Mouse (Mus musculus) forebrain, embryonic 15.5 days (tissue): ENCODE measurements around the gene Syne2. TPM values are rescaled to one million over a fixed set of nuclear protein-coding genes. Genes with fewer than 3 reads are reported as not detected.
A peak's percentile ranks its signal among the peaks of the same experiment; 100 is the strongest.

Experiments
- ATAC-seq: fragments of 200-750 bp; cut with Nextera tagmentation; replicated peaks from 2 replicates; pipeline ENCODE4 v1.8.0; 2017; ENCODE audit warnings: mild to moderate bottlenecking, moderate TSS enrichment, moderate library complexity
- H3K27ac ChIP-seq: fragments of 300-500 bp; sonication (generic); replicated peaks from 2 replicates; pipeline ENCODE4 v1.5.1; 2015; ENCODE audit warnings: mild to moderate bottlenecking, inconsistent platforms
- H3K27me3 ChIP-seq: fragments of 300-500 bp; sonication (generic); 2 replicates; pipeline ENCODE4 v1.6.1; 2015; ENCODE audit warnings: inconsistent platforms
- H3K36me3 ChIP-seq: fragments of 300-500 bp; sonication (generic); 2 replicates; pipeline ENCODE4 v1.6.1; 2015; ENCODE audit warnings: mild to moderate bottlenecking, inconsistent platforms
- H3K4me1 ChIP-seq: fragments of 300-500 bp; sonication (generic); 2 replicates; pipeline ENCODE4 v1.6.1; 2015; ENCODE audit warnings: inconsistent platforms
- H3K4me2 ChIP-seq: fragments of 300-500 bp; sonication (generic); replicated peaks from 2 replicates; pipeline ENCODE4 v1.6.1; 2015; ENCODE audit warnings: mild to moderate bottlenecking, inconsistent platforms
- H3K4me3 ChIP-seq: fragments of 300-500 bp; sonication (generic); 2 replicates; pipeline ENCODE4 v1.5.1; 2015; ENCODE audit warnings: mild to moderate bottlenecking, inconsistent platforms
- H3K9ac ChIP-seq: fragments of 300-500 bp; sonication (generic); replicated peaks from 2 replicates; pipeline ENCODE4 v1.6.1; 2015; ENCODE audit warnings: mild to moderate bottlenecking, inconsistent platforms
- H3K9me3 ChIP-seq: fragments of 300-500 bp; sonication (generic); 2 replicates; pipeline ENCODE4 v1.6.1; 2016; ENCODE audit warnings: inconsistent platforms
- WGBS: fragments of 180-500 bp; shearing (Covaris S2); methylation state at CpG from one replicate; pipeline ENCODE4 v1.1.7; 2015; ENCODE audit warnings: mixed read lengths; 5-methylcytosine and 5-hydroxymethylcytosine counted together
- polyA plus RNA-seq: library from polyadenylated mRNA; unstranded; fragments of >200 nt; fragmentation: Nextera tagmentation; extraction: Ambion mirVana; gene quantifications from 2 replicates; pipeline ENCODE4 v1.2.1, GENCODE M21; 2015

Gene Syne2
- polyA plus RNA-seq, 1 experiment from 2014 or later: 116 TPM

DNA sequence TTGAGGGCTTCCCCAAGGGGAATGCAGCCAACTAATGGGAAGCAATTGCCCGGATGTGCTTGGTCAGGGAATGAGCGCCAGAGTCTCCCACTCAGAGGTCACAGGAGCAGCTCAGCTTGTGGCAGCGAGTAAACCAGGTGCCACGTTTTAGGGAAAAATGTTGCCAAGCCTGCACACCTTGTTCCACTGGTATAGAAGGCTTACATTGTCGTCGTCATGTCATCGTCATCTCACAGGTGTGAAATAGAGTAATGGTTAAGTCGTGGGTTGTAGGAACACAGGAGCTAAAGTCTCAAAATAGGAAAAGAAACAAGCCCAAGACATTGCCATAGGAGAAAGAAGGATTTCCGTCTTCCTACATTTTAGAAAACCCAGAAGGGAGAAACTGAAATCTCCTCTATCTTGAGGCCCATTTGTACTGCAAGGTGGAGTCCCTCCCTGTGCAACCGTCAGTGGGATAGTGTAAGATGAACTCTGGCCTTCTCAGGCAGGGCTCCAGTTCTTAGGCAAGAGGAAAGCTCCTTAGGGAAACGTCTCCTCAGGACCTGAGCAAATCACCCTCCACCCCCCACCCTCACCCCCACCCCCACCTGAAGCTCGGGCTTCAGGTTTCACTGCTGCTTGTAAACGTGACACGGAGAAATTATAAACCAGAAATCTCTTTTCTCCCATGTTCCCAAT, 263.1 kb downstream of the Syne2 start:
- ATAC-seq: peak; percentile 37; the same call in 1 of the 2 replicates
- Histone ChIP-seq H3K27ac (peak overlapping the region; percentile 85), H3K4me2 (peak overlapping the region; percentile 47), H3K9ac (peak overlapping the region; percentile 63), H3K9me3 (no peaks in the 10 kb centered on the region), H3K27me3 (no peaks in the 10 kb centered on the region), H3K36me3 (peaks cover 16% of the 10 kb centered on the region; the same call in 1 of the 2 replicates), H3K4me1 (peaks cover 19% of the 10 kb centered on the region; the same call in 1 of the 2 replicates), H3K4me3 (peak overlapping the region; percentile 42)
- 45% methylated on average over 14 of the region's 14 CpGs for WGBS

DNA sequence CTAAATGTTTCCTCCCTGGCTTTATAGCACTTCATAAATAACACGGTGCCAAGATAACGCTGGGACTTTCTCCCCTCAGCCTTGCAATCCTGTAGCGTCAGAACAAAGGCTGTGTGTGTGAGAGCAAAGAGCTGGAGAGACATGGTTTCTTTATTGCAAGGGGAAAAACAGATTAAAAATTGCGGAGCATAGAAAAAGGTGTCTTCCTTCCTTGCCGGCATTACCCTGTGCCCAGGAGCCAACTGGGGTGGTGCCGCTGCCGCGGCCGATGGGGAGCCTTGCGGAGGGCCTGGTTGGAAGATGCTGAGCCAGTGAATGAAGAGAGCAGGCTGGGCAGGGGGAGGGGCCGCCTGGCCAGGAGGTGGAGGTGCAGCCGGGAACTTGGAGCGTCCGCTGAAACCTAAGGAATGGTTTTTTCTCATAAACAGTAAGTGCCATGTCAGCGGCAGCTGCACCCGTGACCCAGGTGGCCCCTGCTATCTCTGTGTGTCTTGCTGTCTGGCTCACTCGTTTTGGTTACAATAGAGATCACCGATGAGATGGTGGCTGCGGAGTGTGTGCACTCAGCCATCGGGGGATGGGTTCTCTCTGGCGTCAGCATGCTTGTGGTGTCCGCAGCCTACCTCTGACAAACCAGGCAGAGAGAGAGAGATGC, 263.8 kb downstream of the Syne2 start:
- Histone ChIP-seq H3K4me1 (peaks cover 19% of the 10 kb centered on the region; the same call in 1 of the 2 replicates), H3K4me3 (peak overlapping the region; percentile 42), H3K4me2 (peak overlapping the region; percentile 47), H3K27ac (peak overlapping the region; percentile 85), H3K9ac (peak overlapping the region; percentile 63), H3K36me3 (peaks cover 16% of the 10 kb centered on the region; the same call in 1 of the 2 replicates), H3K27me3 (no peaks in the 10 kb centered on the region), H3K9me3 (no peaks in the 10 kb centered on the region)
- peak; percentile 96 for ATAC-seq
- 6% methylated on average over 22 of the region's 22 CpGs for WGBS

DNA sequence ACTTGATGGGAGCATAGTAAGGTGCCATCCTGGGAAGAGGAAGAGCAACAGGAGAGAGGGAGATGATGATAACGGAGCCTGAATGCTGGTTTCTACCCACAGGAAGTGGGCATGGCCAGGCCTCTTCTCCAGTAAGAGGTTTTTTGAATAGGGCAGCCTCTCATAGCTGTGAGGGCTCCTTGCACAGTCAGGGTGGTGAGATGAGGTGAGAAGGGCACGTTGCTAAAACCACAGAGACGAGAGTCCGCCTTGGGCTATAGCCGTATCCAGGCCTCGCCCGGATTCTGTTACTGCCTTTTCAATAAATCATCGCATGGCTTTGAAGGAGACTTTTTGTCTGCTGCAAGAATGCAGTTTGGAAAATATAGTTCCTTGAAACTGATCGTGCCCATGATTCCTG, 267.1 kb downstream of the Syne2 start:
- H3K27ac ChIP-seq: no peak overlapping the region
- H3K9me3 ChIP-seq: no peaks in the 10 kb centered on the region
- H3K36me3 ChIP-seq: peaks cover 13% of the 10 kb centered on the region; the same call in 1 of the 2 replicates
- ATAC-seq: no peak
- H3K9ac ChIP-seq: no peak overlapping the region
- peaks cover 19% of the 10 kb centered on the region; the same call in 1 of the 2 replicates for H3K4me1 ChIP-seq
- H3K4me2 ChIP-seq: no peak overlapping the region
- no peaks in the 10 kb centered on the region for H3K27me3 ChIP-seq
- 92% methylated on average over 9 of the region's 9 CpGs for WGBS
- H3K4me3 ChIP-seq: no peak overlapping the region

DNA sequence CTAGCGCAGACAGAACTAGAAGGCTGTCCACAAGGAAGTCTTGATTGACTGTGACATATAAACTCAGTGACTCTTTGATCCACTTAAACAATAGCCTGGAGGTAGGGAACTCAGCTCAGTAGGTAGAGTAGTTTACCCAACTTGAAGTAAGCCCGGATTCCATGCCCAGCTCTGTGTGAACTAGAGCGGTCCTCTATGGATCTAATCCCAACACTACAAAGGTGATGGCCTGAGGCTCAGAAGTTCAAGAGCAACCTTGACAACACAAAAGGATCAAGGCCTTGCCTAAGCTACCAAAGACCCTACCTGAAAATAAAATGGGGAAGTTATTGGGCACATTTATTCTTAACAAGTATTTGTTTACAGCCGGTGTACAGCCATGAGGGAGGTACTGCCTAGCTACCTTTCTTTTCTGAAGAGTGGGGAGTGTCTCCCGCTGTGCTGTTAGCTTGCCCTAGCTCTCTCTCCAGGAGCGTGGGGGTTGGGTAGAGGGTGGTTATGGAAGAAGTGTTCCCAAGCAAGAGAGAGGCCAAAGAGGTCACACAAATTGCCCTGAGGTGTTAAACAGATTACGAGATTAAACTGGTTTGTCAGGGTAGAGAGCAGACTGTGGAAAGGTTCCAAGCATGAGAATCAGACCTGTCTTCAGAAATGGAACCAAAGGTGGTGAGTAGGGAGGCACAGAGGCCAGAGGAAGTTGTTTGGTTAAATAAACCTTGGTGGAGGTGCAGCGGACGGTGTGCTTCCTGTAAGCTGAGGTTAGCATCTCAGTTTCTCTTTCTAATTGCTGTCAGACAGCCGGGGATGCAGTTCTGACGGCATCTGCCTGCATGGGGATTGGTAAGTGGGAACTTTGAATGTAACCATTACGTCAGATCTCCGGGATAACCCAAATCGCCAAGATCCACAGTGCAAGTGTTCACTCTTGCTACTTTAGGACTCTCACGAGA, 268.3 kb downstream of the Syne2 start:
- no peak overlapping the region for H3K4me2 ChIP-seq
- no peak for ATAC-seq
- peaks cover 22% of the 10 kb centered on the region; the same call in 1 of the 2 replicates for H3K36me3 ChIP-seq

DNA sequence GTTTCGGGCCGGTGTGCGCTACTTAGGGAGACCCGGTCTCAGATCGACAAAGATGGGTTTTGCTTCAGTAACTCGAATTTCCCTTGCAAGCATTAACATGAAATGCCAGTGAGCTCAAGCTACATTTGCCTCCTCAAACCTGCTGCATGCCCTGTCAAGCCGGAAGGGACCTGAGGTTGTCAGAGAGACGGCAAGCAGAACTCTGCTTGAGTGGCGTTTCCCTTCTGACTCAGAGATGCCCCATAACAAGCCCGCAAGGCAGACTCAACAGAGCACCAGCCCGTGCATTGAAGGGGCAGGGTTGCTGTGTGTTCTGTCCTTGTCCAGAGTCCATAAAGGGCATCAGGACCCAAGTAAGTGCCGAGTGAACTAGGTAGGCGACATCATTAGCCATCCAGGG, 269.1 kb downstream of the Syne2 start:
- 90% methylated on average over 13 of the region's 13 CpGs for WGBS
- no peak overlapping the region for H3K4me3 ChIP-seq
- H3K27me3 ChIP-seq: no peaks in the 10 kb centered on the region
- H3K9me3 ChIP-seq: no peaks in the 10 kb centered on the region
- no peak overlapping the region for H3K9ac ChIP-seq
- no peak overlapping the region for H3K27ac ChIP-seq
- H3K4me2 ChIP-seq: no peak overlapping the region
- peaks cover 24% of the 10 kb centered on the region; the same call in 1 of the 2 replicates for H3K36me3 ChIP-seq
- no peak for ATAC-seq
- H3K4me1 ChIP-seq: peaks cover 8% of the 10 kb centered on the region; the same call in 1 of the 2 replicates

More for the DNA sequence above, 268.3 kb downstream of the Syne2 start:
- H3K9me3 ChIP-seq: no peaks in the 10 kb centered on the region
- no peak overlapping the region for H3K4me3 ChIP-seq
- H3K4me1 ChIP-seq: peaks cover 13% of the 10 kb centered on the region; the same call in 1 of the 2 replicates
- 76% methylated on average over 15 of the region's 15 CpGs for WGBS
- no peak overlapping the region for H3K9ac ChIP-seq
- H3K27ac ChIP-seq: no peak overlapping the region
- no peaks in the 10 kb centered on the region for H3K27me3 ChIP-seq

DNA sequence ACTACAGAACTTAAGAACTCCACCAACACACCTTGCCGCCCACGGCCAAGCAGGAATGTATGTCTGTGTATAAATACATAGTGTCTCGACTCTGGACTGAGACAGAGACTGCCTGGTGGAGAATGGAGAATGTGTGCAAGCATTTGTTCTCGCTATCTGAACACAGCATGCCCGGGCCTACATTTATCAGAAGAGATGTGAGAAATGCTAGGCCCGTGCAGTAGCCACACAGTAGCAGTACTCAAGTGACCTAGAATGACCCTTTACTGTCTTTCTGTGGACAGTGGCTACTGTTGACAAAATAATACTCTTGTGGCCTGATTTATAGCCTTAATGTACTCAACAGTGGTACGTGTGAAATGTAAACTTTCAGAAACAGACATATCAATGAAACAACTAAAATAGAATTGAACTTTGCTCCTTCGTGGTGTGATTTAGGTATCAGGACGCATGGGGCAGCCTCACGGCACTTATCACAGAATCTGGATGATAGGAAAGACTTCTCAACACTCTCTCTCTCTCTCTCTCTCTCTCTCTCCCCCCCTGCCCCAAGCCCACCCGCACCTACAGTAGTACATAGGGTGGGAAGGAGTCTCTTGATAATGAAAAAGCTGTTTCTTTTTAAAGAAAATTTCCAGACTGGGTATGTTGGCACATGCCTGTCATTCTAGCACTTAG, 275.0 kb downstream of the Syne2 start:
- H3K4me3 ChIP-seq: no peak overlapping the region
- peaks cover 61% of the 10 kb centered on the region for H3K36me3 ChIP-seq
- H3K4me2 ChIP-seq: no peak overlapping the region
- no peak overlapping the region for H3K27ac ChIP-seq
- no peaks in the 10 kb centered on the region for H3K9me3 ChIP-seq
- no peaks in the 10 kb centered on the region for H3K27me3 ChIP-seq
- 96% methylated on average over 11 of the region's 11 CpGs for WGBS
- H3K9ac ChIP-seq: no peak overlapping the region
- ATAC-seq: no peak
- no peaks in the 10 kb centered on the region for H3K4me1 ChIP-seq

DNA sequence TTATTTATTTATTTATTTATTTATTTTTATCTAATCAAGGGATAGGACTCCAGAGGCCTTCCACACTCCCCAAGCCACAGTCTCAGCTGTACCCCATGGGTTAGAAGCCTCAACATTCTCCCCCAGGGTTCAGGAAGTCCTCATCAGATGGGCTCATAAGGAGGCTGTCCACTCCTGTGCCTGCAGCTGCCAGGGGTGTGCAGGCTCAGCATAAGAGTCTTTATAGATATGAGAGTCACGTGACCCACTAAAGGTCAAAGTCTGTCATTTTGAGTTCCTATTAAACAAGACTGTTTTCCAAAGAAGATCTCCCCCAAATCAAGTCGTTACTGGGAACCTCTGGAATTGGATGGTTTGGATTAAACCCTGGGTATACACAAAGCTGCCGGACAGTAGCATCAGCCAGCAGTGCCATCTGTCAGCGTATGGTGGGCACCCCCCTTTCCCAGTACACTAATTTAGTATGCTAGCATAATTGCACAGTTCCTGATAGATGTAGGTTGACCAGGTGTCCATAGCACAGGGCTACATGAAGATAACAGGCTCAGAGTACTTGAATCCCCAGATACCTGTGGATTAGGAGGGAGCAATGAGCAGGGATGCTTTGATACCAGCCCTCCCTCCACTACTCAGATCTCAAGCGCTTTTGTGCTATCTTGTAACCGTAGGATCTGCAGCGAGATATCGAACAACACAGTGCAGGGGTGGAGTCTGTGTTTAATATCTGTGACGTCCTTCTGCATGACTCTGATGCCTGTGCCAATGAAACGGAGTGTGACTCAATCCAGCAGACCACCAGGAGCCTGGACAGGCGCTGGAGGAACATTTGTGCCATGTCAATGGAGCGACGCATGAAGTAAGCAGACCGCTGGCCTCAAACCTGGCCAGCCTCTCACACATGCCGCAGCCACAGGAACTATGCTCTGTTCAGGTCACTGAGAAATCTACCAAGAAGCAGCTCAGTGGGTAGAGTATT, 276.0 kb downstream of the Syne2 start:
- Histone ChIP-seq H3K4me1 (no peaks in the 10 kb centered on the region), H3K9ac (no peak overlapping the region), H3K4me3 (no peak overlapping the region), H3K27me3 (no peaks in the 10 kb centered on the region), H3K27ac (no peak overlapping the region), H3K36me3 (peaks cover 64% of the 10 kb centered on the region), H3K9me3 (no peaks in the 10 kb centered on the region), H3K4me2 (no peak overlapping the region)
- ATAC-seq: no peak
- WGBS: 91% methylated on average over 15 of the region's 15 CpGs

DNA sequence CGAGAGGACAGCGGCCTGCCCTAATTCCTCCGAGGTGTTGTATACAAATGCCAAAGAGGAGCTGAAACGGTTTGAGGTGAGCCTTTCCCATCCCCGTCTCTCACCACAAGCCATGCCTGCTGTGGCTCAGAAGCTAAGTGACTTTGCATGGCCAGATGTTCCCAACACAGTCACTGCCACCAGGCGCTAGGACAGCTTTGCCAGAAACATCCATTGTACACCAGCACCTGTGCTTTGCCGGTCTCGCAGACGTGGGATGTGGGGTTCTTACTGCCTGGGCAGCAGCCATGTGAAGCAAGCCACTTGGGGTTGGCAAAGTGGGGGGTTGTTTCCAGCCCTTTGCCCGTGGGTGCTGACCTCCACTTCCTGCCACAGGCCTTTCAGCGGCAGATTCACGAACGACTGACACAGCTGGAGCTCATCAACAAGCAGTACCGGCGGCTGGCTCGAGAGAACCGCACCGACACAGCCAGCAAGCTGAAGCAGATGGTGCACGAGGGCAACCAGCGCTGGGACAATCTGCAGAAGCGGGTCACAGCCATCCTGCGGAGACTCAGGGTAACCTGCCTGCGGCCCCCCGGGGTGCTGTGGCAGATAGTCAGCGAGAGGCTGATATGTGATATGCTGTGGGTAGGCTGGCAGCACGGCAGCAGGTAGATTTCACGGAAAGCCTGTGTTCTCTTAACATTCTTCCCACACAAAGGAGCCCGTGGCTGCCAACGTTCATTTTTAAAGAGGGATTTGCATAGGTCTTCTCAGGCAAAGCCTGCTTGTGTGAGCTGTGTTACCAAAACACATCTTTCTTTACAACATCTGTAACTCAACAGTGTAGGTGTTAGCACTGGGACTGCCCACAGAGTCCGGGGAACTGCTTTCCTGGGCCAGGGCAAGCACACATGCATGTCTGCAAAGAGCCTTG, 277.4 kb downstream of the Syne2 start:
- H3K9me3 ChIP-seq: no peaks in the 10 kb centered on the region
- no peak overlapping the region for H3K4me2 ChIP-seq
- H3K4me1 ChIP-seq: no peaks in the 10 kb centered on the region
- WGBS: 83% methylated on average over 30 of the region's 30 CpGs
- ATAC-seq: no peak
- no peak overlapping the region for H3K27ac ChIP-seq
- peaks cover 77% of the 10 kb centered on the region for H3K36me3 ChIP-seq
- H3K9ac ChIP-seq: no peak overlapping the region
- no peaks in the 10 kb centered on the region for H3K27me3 ChIP-seq
- no peak overlapping the region for H3K4me3 ChIP-seq

DNA sequence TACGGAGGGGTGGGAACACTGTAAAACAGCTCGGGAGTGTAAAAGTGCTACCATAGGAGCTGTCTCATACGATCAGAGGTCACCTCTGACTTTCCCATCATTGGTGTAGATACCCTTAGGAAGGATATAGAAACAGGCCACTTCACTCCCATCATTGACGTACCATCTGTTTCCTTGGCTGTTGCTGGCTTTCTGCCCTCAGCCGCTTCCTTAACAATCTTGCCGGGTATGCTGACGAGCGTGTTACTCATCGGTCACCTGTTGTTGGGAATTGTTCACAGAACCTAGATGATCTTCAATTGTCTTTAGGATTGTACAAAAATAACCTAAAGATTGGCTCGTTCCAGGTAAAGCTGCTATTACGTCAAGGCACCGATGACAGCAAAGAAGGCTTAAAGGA, 284.7 kb downstream of the Syne2 start:
- no peak for ATAC-seq
- Histone ChIP-seq H3K27ac (no peak overlapping the region), H3K9me3 (no peaks in the 10 kb centered on the region), H3K36me3 (peaks cover 86% of the 10 kb centered on the region), H3K27me3 (no peaks in the 10 kb centered on the region), H3K9ac (no peak overlapping the region), H3K4me2 (no peak overlapping the region), H3K4me1 (no peaks in the 10 kb centered on the region), H3K4me3 (no peak overlapping the region)
- WGBS: 78% methylated on average over 12 of the region's 12 CpGs
